Mouse (Mus musculus) 416B (cell line): ENCODE results near the gene Syn3.

ENCODE experiments used
- DNase-seq: peaks from one replicate; pipeline ENCODE4 v3.0.0; 2011; ENCODE audit warnings: low read depth

Syn3 gene

GRCm38 (mm10) chr10:86279579-86280168 lies 219.0 kb downstream of the Syn3 start:
- DNase-seq, result no peak

- no peak for DNase-seq
Measured at GRCm38 (mm10) chr10:86278481-86278880, 220.2 kb downstream of the Syn3 start.

- no peak for DNase-seq
Measured at GRCm38 (mm10) chr10:86277327-86277726, 221.4 kb downstream of the Syn3 start.

GRCm38 (mm10) chr10:86275585-86275984 lies 223.1 kb downstream of the Syn3 start:
- DNase-seq, result no peak

GRCm38 (mm10) chr10:86273410-86274191 lies 225.1 kb downstream of the Syn3 start:
- no peak for DNase-seq

- no peak for DNase-seq
Measured at GRCm38 (mm10) chr10:86272826-86273225, 225.9 kb downstream of the Syn3 start.

- DNase-seq, result no peak
Measured at GRCm38 (mm10) chr10:86270254-86270653, 228.4 kb downstream of the Syn3 start.

GRCm38 (mm10) chr10:86264618-86265017 lies 234.1 kb downstream of the Syn3 start:
- no peak for DNase-seq

- DNase-seq, result no peak
Measured at GRCm38 (mm10) chr10:86261725-86262124, 237.0 kb downstream of the Syn3 start.

- no peak for DNase-seq
Measured at GRCm38 (mm10) chr10:86258992-86259391, 239.7 kb downstream of the Syn3 start.

GRCm38 (mm10) chr10:86258046-86258445 lies 240.7 kb downstream of the Syn3 start:
- no peak for DNase-seq

GRCm38 (mm10) chr10:86257045-86257444 lies 241.7 kb downstream of the Syn3 start:
- DNase-seq, result no peak

- no peak for DNase-seq
Measured at GRCm38 (mm10) chr10:86256221-86256620, 242.5 kb downstream of the Syn3 start.

GRCm38 (mm10) chr10:86250149-86250922 lies 248.4 kb downstream of the Syn3 start:
- DNase-seq, result no peak

- DNase-seq, result no peak
Measured at GRCm38 (mm10) chr10:86249283-86249682, 249.4 kb downstream of the Syn3 start.

- DNase-seq, result no peak
Measured at GRCm38 (mm10) chr10:86248807-86249206, 249.9 kb downstream of the Syn3 start.

GRCm38 (mm10) chr10:86248131-86248740 lies 250.5 kb downstream of the Syn3 start:
- DNase-seq, result no peak

- no peak for DNase-seq
Measured at GRCm38 (mm10) chr10:86245396-86245795, 253.3 kb downstream of the Syn3 start.

- no peak for DNase-seq
Measured at GRCm38 (mm10) chr10:86243525-86243924, 255.2 kb downstream of the Syn3 start.

GRCm38 (mm10) chr10:86242721-86243120 lies 256.0 kb downstream of the Syn3 start:
- peak; percentile 41 for DNase-seq

- no peak for DNase-seq
Measured at GRCm38 (mm10) chr10:86230006-86230405, 268.7 kb downstream of the Syn3 start.

- no peak for DNase-seq
Measured at GRCm38 (mm10) chr10:86225480-86225879, 273.2 kb downstream of the Syn3 start.
